Mouse (Mus musculus): Measurements from ENCODE around the gene Polr3gl. TPM values are rescaled to one million over a fixed set of nuclear protein-coding genes. Genes with fewer than 3 reads are reported as not detected.

Gene Polr3gl
- polyA plus RNA-seq, 1 experiment from 2014 or later: 26.0 TPM

DNA sequence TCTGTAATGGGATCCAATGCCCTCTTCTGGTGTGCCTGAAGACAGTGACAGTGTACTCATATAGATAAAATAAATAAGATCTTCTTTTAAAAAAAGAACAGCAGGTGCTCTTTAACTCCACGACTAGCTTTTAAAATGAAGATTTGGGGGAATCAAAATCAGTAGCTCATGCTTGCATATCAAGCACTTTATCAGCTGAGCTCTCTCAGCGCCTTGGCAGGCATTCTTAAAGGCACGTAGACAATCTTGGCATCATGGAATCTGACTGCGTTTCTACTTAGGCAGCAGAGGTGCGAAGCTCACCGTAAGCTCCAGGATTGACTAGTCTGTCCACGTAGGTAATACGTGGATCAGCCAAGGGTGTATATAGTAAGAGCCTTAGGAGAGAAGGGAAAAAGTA is 51.4 kb downstream of the Polr3gl start:
- DNase-seq (ENCODE audit: low spot score) (no peak), ATAC-seq (replicated peaks; ENCODE audit: low FRiP score, low read depth) (no peak)
- 81% methylated on average over 8 of the region's 8 CpGs for WGBS
- H3K9me3 ChIP-seq (replicated peaks; ENCODE audit: low read length): no peaks in the 10 kb centered on the region
- no peak overlapping the region for H3K9ac ChIP-seq (ENCODE audit: low read depth, low read length)
- H3K27me3 ChIP-seq (ENCODE audit: insufficient read depth, low read length): no peaks in the 10 kb centered on the region; the same call in 1 of the 2 replicates
- no peaks in the 10 kb centered on the region for H3K36me3 ChIP-seq (ENCODE audit: insufficient read depth, low read length)
- no peaks in the 10 kb centered on the region for H3K4me1 ChIP-seq (replicated peaks; ENCODE audit: insufficient read depth, low read length)
- no peak overlapping the region for H3K4me2 ChIP-seq (ENCODE audit: low read length)
- no peak for TF ChIP-seq CTCF (IDR thresholded peaks at IDR 0.05; ENCODE audit: low read depth)
- no peak overlapping the region for H3K4me3 ChIP-seq (replicated peaks; ENCODE audit: low read depth, low read length)
- H3K27ac ChIP-seq: no peak overlapping the region

GRCm38 (mm10) chr3:96541328-96542078 is 52.5 kb downstream of the Polr3gl start:
- no peak overlapping the region for H3K4me2 ChIP-seq (ENCODE audit: low read length)
- no peak overlapping the region for H3K9ac ChIP-seq (ENCODE audit: low read depth, low read length)
- WGBS: 15% methylated on average over 14 of the region's 14 CpGs
- TF ChIP-seq CTCF (IDR thresholded peaks at IDR 0.05; ENCODE audit: low read depth): peak; percentile 67
- H3K36me3 ChIP-seq (ENCODE audit: insufficient read depth, low read length): no peaks in the 10 kb centered on the region
- no peaks in the 10 kb centered on the region for H3K9me3 ChIP-seq (replicated peaks; ENCODE audit: low read length)
- DNase-seq (ENCODE audit: low spot score) (peak; percentile 74), ATAC-seq (replicated peaks; ENCODE audit: low FRiP score, low read depth) (no peak)
- H3K27me3 ChIP-seq (ENCODE audit: insufficient read depth, low read length): no peaks in the 10 kb centered on the region; the same call in 1 of the 2 replicates
- no peak overlapping the region for H3K27ac ChIP-seq
- no peaks in the 10 kb centered on the region for H3K4me1 ChIP-seq (replicated peaks; ENCODE audit: insufficient read depth, low read length)
- H3K4me3 ChIP-seq (replicated peaks; ENCODE audit: low read depth, low read length): no peak overlapping the region

GRCm38 (mm10) chr3:96540740-96541139 is 53.2 kb downstream of the Polr3gl start:
- H3K27me3 ChIP-seq (ENCODE audit: insufficient read depth, low read length): no peaks in the 10 kb centered on the region; the same call in 1 of the 2 replicates
- no peak for TF ChIP-seq CTCF (IDR thresholded peaks at IDR 0.05; ENCODE audit: low read depth)
- DNase-seq (ENCODE audit: low spot score) (no peak), ATAC-seq (replicated peaks; ENCODE audit: low FRiP score, low read depth) (no peak)
- no peak overlapping the region for H3K4me3 ChIP-seq (replicated peaks; ENCODE audit: low read depth, low read length)
- no peaks in the 10 kb centered on the region for H3K9me3 ChIP-seq (replicated peaks; ENCODE audit: low read length)
- no peak overlapping the region for H3K9ac ChIP-seq (ENCODE audit: low read depth, low read length)
- H3K4me2 ChIP-seq (ENCODE audit: low read length): no peak overlapping the region
- H3K27ac ChIP-seq: no peak overlapping the region
- H3K36me3 ChIP-seq (ENCODE audit: insufficient read depth, low read length): no peaks in the 10 kb centered on the region
- no peaks in the 10 kb centered on the region for H3K4me1 ChIP-seq (replicated peaks; ENCODE audit: insufficient read depth, low read length)
- 46% methylated on average over 6 of the region's 6 CpGs for WGBS

- no peak overlapping the region for H3K9ac ChIP-seq (ENCODE audit: low read depth, low read length)
- no peaks in the 10 kb centered on the region for H3K36me3 ChIP-seq (ENCODE audit: insufficient read depth, low read length)
- no peak overlapping the region for H3K4me2 ChIP-seq (ENCODE audit: low read length)
- whole genome bisulfite sequencing: 62% methylated on average over 2 of the region's 2 CpGs
- no peaks in the 10 kb centered on the region for H3K9me3 ChIP-seq (replicated peaks; ENCODE audit: low read length)
- H3K4me3 ChIP-seq (replicated peaks; ENCODE audit: low read depth, low read length): no peak overlapping the region
- H3K4me1 ChIP-seq (replicated peaks; ENCODE audit: insufficient read depth, low read length): no peaks in the 10 kb centered on the region
- no peak for DNase-seq (ENCODE audit: low spot score)
- no peaks in the 10 kb centered on the region; the same call in 1 of the 2 replicates for H3K27me3 ChIP-seq (ENCODE audit: insufficient read depth, low read length)
- H3K27ac ChIP-seq: no peak overlapping the region
- no peak for ATAC-seq (replicated peaks; ENCODE audit: low FRiP score, low read depth)
- no peak for TF ChIP-seq CTCF (IDR thresholded peaks at IDR 0.05; ENCODE audit: low read depth)
Observed at GRCm38 (mm10) chr3:96539316-96539715, 54.7 kb downstream of the Polr3gl start.

DNA sequence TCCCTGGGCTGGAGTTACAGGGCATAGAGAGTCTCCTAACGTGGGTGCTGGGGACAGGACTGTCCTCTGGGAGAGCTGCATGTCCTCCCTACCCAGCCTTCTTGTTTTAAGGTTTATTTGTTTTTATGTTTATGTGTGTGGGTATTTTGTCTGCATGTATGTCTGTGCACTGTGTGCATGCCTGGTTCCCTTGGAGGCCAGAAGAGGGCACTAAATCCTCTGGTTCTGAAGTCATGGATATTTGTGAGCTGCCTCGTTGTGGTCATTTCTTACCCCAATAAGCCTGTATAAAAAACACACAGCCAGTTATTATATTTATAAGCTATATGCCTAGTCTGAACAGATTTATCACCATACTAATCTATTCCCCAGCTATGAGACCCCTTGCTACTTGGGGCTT is 59.7 kb downstream of the Polr3gl start:
- 68% methylated on average over 2 of the region's 2 CpGs for WGBS
- Histone ChIP-seq H3K4me1 (replicated peaks; ENCODE audit: insufficient read depth, low read length) (no peaks in the 10 kb centered on the region), H3K36me3 (ENCODE audit: insufficient read depth, low read length) (no peaks in the 10 kb centered on the region), H3K27ac (no peak overlapping the region), H3K9ac (ENCODE audit: low read depth, low read length) (no peak overlapping the region), H3K4me3 (replicated peaks; ENCODE audit: low read depth, low read length) (no peak overlapping the region), H3K4me2 (ENCODE audit: low read length) (no peak overlapping the region), H3K27me3 (ENCODE audit: insufficient read depth, low read length) (no peaks in the 10 kb centered on the region), H3K9me3 (replicated peaks; ENCODE audit: low read length) (no peaks in the 10 kb centered on the region)
- DNase-seq (ENCODE audit: low spot score) (no peak), ATAC-seq (replicated peaks; ENCODE audit: low FRiP score, low read depth) (no peak)
- peak; percentile 40 for TF ChIP-seq CTCF (IDR thresholded peaks at IDR 0.05; ENCODE audit: low read depth)

GRCm38 (mm10) chr3:96532050-96532449 is 61.9 kb downstream of the Polr3gl start:
- H3K4me1 ChIP-seq (replicated peaks; ENCODE audit: insufficient read depth, low read length): no peaks in the 10 kb centered on the region
- ATAC-seq (replicated peaks; ENCODE audit: low FRiP score, low read depth): no peak

More at GRCm38 (mm10) chr3:96532050-96532449, 61.9 kb downstream of the Polr3gl start:
- WGBS: 39% methylated on average over 7 of the region's 7 CpGs
- TF ChIP-seq CTCF (IDR thresholded peaks at IDR 0.05; ENCODE audit: low read depth): 0 out of 2 replicates have a peak, but pooled peaks have one; percentile 1
- H3K27me3 ChIP-seq (ENCODE audit: insufficient read depth, low read length): 0 out of 2 replicates have a peak, but pooled peaks cover 5% of the 10 kb centered on the region
- H3K27ac ChIP-seq: no peak overlapping the region
- H3K9ac ChIP-seq (ENCODE audit: low read depth, low read length): no peak overlapping the region
- no peaks in the 10 kb centered on the region for H3K9me3 ChIP-seq (replicated peaks; ENCODE audit: low read length)
- DNase-seq (ENCODE audit: low spot score): no peak
- H3K4me3 ChIP-seq (replicated peaks; ENCODE audit: low read depth, low read length): no peak overlapping the region
- no peak overlapping the region for H3K4me2 ChIP-seq (ENCODE audit: low read length)
- H3K36me3 ChIP-seq (ENCODE audit: insufficient read depth, low read length): no peaks in the 10 kb centered on the region

All from kidney, postnatal 0 days (tissue).